Mouse (Mus musculus) liver, embryonic 12.5 days (tissue): ENCODE measurements around the gene Folr1. TPM values are rescaled to one million over a fixed set of nuclear protein-coding genes. Genes with fewer than 3 reads are reported as not detected.

Experiments
- ATAC-seq: fragments of 200-750 bp; cut with Nextera tagmentation; 2 replicates; pipeline ENCODE4 v1.8.0; 2017; ENCODE audit warnings: moderate number of reproducible peaks, mild to moderate bottlenecking, moderate library complexity
- H3K27ac ChIP-seq: fragments of 300-500 bp; sonication (generic); 2 replicates; pipeline ENCODE4 v1.5.1; 2016; ENCODE audit warnings: mild to moderate bottlenecking
- H3K27me3 ChIP-seq: fragments of 300-500 bp; sonication (generic); replicated peaks from 2 replicates; pipeline ENCODE4 v1.6.1; 2016; ENCODE audit warnings: mild to moderate bottlenecking, moderate library complexity
- H3K36me3 ChIP-seq: fragments of 300-500 bp; sonication (generic); 2 replicates; pipeline ENCODE4 v1.6.1; 2016; ENCODE audit warnings: mild to moderate bottlenecking, moderate library complexity
- H3K4me1 ChIP-seq: fragments of 300-500 bp; sonication (generic); 2 replicates; pipeline ENCODE4 v1.6.1; 2016
- H3K4me2 ChIP-seq: fragments of 300-500 bp; sonication (generic); 2 replicates; pipeline ENCODE4 v1.6.1; 2016; ENCODE audit warnings: mild to moderate bottlenecking, moderate library complexity
- H3K4me3 ChIP-seq: fragments of 300-500 bp; sonication (generic); 2 replicates; pipeline ENCODE4 v1.5.1; 2016; ENCODE audit warnings: mild to moderate bottlenecking, moderate library complexity
- H3K9ac ChIP-seq: fragments of 300-500 bp; sonication (generic); 2 replicates; pipeline ENCODE4 v1.6.1; 2016; ENCODE audit warnings: mild to moderate bottlenecking, moderate library complexity
- H3K9me3 ChIP-seq: fragments of 300-500 bp; sonication (generic); replicated peaks from 2 replicates; pipeline ENCODE4 v1.6.1; 2016; ENCODE audit warnings: mild to moderate bottlenecking, moderate library complexity
- WGBS: fragments of 180-500 bp; shearing (Covaris S2); methylation state at CpG from one replicate; pipeline ENCODE4 v1.1.7; 2016; ENCODE audit not compliant: insufficient replicate concordance; 5-methylcytosine and 5-hydroxymethylcytosine counted together
- polyA plus RNA-seq: library from polyadenylated mRNA; unstranded; fragments of >200 nt; fragmentation: Nextera tagmentation; extraction: Ambion mirVana; gene quantifications from 2 replicates; pipeline ENCODE4 v1.2.1, GENCODE M21; 2016

Gene Folr1
- polyA plus RNA-seq, 1 experiment from 2014 or later, result 0.70 TPM

- H3K36me3 ChIP-seq, result peaks cover 8% of the 10 kb centered on the region
- WGBS, result 1% methylated on average over 64 of the region's 64 CpGs
- peak within 1 kb of the TSS; percentile 71 for H3K27ac ChIP-seq
- no peaks in the 10 kb centered on the region for H3K9me3 ChIP-seq
- H3K4me3 ChIP-seq, result peak within 1 kb of the TSS; percentile 64
- peaks cover 31% of the 10 kb centered on the region for H3K4me1 ChIP-seq
- peak within 1 kb of the TSS; percentile 88 for H3K4me2 ChIP-seq
- ATAC-seq, result peak; percentile 40
- H3K27me3 ChIP-seq, result peaks cover 60% of the 10 kb centered on the region
- H3K9ac ChIP-seq, result peak within 1 kb of the TSS; percentile 75
These were observed 32.7 kb downstream of the Folr1 start, which contains the start of gene Inppl1 for GRCm38 (mm10) chr7:101837606-101838471. TSS of gene Inppl1 (minus strand) at chr7:101838229.

- peaks cover 31% of the 10 kb centered on the region for H3K4me1 ChIP-seq
- no peaks in the 10 kb centered on the region for H3K9me3 ChIP-seq
- 2% methylated on average over 20 of the region's 20 CpGs for WGBS
- peak overlapping the region; percentile 75 for H3K9ac ChIP-seq
- peak overlapping the region; percentile 88 for H3K4me2 ChIP-seq
- peak overlapping the region; percentile 71 for H3K27ac ChIP-seq
- H3K4me3 ChIP-seq, result peak overlapping the region; percentile 64
- H3K27me3 ChIP-seq, result peaks cover 60% of the 10 kb centered on the region
- ATAC-seq, result no peak
- peaks cover 14% of the 10 kb centered on the region for H3K36me3 ChIP-seq
These were observed 33.4 kb downstream of the Folr1 start for GRCm38 (mm10) chr7:101837154-101837605.

GRCm38 (mm10) chr7:101836271-101837153 is 34.1 kb downstream of the Folr1 start:
- Histone ChIP-seq H3K4me2 (peak overlapping the region; percentile 88), H3K9ac (peak overlapping the region; percentile 75), H3K4me1 (peaks cover 31% of the 10 kb centered on the region), H3K4me3 (peak overlapping the region; percentile 64), H3K27me3 (peaks cover 60% of the 10 kb centered on the region), H3K36me3 (peaks cover 21% of the 10 kb centered on the region), H3K27ac (peak overlapping the region; percentile 74), H3K9me3 (no peaks in the 10 kb centered on the region)
- ATAC-seq, result peak; percentile 44
- under 1% methylated on average over 62 of the region's 63 CpGs for WGBS

GRCm38 (mm10) chr7:101835457-101836109 is 35.0 kb downstream of the Folr1 start:
- Histone ChIP-seq H3K4me3 (peak overlapping the region; percentile 64), H3K9ac (0 out of 2 replicates have a peak overlapping the region, but pooled peaks have one; percentile 75), H3K27me3 (peaks cover 58% of the 10 kb centered on the region), H3K36me3 (peaks cover 30% of the 10 kb centered on the region), H3K4me2 (peak overlapping the region; percentile 88), H3K4me1 (peaks cover 31% of the 10 kb centered on the region), H3K9me3 (no peaks in the 10 kb centered on the region), H3K27ac (no peak overlapping the region)
- WGBS, result 52% methylated on average over 5 of the region's 5 CpGs
- no peak for ATAC-seq

GRCm38 (mm10) chr7:101834903-101835302 is 35.7 kb downstream of the Folr1 start:
- no peaks in the 10 kb centered on the region for H3K9me3 ChIP-seq
- 63% methylated on average over 3 of the region's 3 CpGs for WGBS
- no peak overlapping the region for H3K27ac ChIP-seq
- H3K36me3 ChIP-seq, result peaks cover 37% of the 10 kb centered on the region
- H3K4me1 ChIP-seq, result peaks cover 31% of the 10 kb centered on the region
- H3K27me3 ChIP-seq, result peaks cover 51% of the 10 kb centered on the region
- H3K4me3 ChIP-seq, result no peak overlapping the region
- peak overlapping the region; percentile 88; the same call in 1 of the 2 replicates for H3K4me2 ChIP-seq
- ATAC-seq, result no peak
- no peak overlapping the region for H3K9ac ChIP-seq

GRCm38 (mm10) chr7:101833916-101834584 is 36.5 kb downstream of the Folr1 start:
- no peak overlapping the region for H3K9ac ChIP-seq
- H3K4me1 ChIP-seq, result peaks cover 31% of the 10 kb centered on the region
- WGBS, result 58% methylated on average over 3 of the region's 3 CpGs
- H3K4me3 ChIP-seq, result no peak overlapping the region
- peaks cover 43% of the 10 kb centered on the region for H3K27me3 ChIP-seq
- no peak overlapping the region for H3K27ac ChIP-seq
- no peak overlapping the region for H3K4me2 ChIP-seq
- peaks cover 45% of the 10 kb centered on the region for H3K36me3 ChIP-seq
- H3K9me3 ChIP-seq, result no peaks in the 10 kb centered on the region
- ATAC-seq, result no peak

GRCm38 (mm10) chr7:101833352-101833751 is 37.2 kb downstream of the Folr1 start:
- Histone ChIP-seq H3K9ac (no peak overlapping the region), H3K4me1 (peaks cover 31% of the 10 kb centered on the region), H3K36me3 (peaks cover 52% of the 10 kb centered on the region), H3K9me3 (no peaks in the 10 kb centered on the region), H3K4me2 (no peak overlapping the region), H3K27ac (no peak overlapping the region), H3K27me3 (peaks cover 36% of the 10 kb centered on the region), H3K4me3 (no peak overlapping the region)
- 66% methylated on average over 5 of the region's 5 CpGs for WGBS
- no peak for ATAC-seq

- Histone ChIP-seq H3K27ac (no peak overlapping the region), H3K9me3 (no peaks in the 10 kb centered on the region), H3K4me1 (peaks cover 22% of the 10 kb centered on the region), H3K36me3 (peaks cover 62% of the 10 kb centered on the region), H3K27me3 (peaks cover 26% of the 10 kb centered on the region), H3K9ac (no peak overlapping the region), H3K4me2 (no peak overlapping the region), H3K4me3 (no peak overlapping the region)
- WGBS, result 79% methylated on average over 4 of the region's 4 CpGs
- no peak for ATAC-seq
These were observed 38.2 kb downstream of the Folr1 start for GRCm38 (mm10) chr7:101832372-101832771.

- Histone ChIP-seq H3K4me3 (no peak overlapping the region), H3K27me3 (peaks cover 17% of the 10 kb centered on the region), H3K4me2 (no peak overlapping the region), H3K27ac (no peak overlapping the region), H3K9me3 (no peaks in the 10 kb centered on the region), H3K4me1 (peaks cover 13% of the 10 kb centered on the region; the same call in 1 of the 2 replicates), H3K9ac (no peak overlapping the region), H3K36me3 (peaks cover 72% of the 10 kb centered on the region)
- no peak for ATAC-seq
- WGBS, result 75% methylated on average over 8 of the region's 8 CpGs
These were observed 39.2 kb downstream of the Folr1 start for GRCm38 (mm10) chr7:101831437-101831836.

- no peaks in the 10 kb centered on the region for H3K9me3 ChIP-seq
- WGBS, result 74% methylated on average over 3 of the region's 3 CpGs
- no peak overlapping the region for H3K4me2 ChIP-seq
- H3K36me3 ChIP-seq, result peaks cover 80% of the 10 kb centered on the region
- no peak overlapping the region for H3K9ac ChIP-seq
- no peak overlapping the region for H3K4me3 ChIP-seq
- no peak for ATAC-seq
- H3K27ac ChIP-seq, result no peak overlapping the region
- peaks cover 6% of the 10 kb centered on the region for H3K27me3 ChIP-seq
- 0 out of 2 replicates have a peak, but pooled peaks cover 2% of the 10 kb centered on the region for H3K4me1 ChIP-seq
These were observed 40.2 kb downstream of the Folr1 start for GRCm38 (mm10) chr7:101830373-101830772.
